Mouse (Mus musculus): ENCODE results near the gene Rnf181. TPM values are rescaled to one million over a fixed set of nuclear protein-coding genes. Genes with fewer than 3 reads are reported as not detected.

Rnf181 gene
- polyA plus RNA-seq, 1 experiment from 2014 or later: 124 TPM

GRCm38 (mm10) chr6:72313124-72313867, 53.5 kb downstream of the Rnf181 start:
- no peak overlapping the region for H3K4me3 ChIP-seq (ENCODE audit: low read depth, low read length)
- WGBS: 87% methylated on average over 11 of the region's 11 CpGs

GRCm38 (mm10) chr6:72312198-72312597, 54.6 kb downstream of the Rnf181 start:
- Histone ChIP-seq H3K4me3 (ENCODE audit: low read depth, low read length) (no peak overlapping the region), H3K36me3 (ENCODE audit: control insufficient read depth, insufficient read depth, low read length) (peaks cover 7% of the 10 kb centered on the region; the same call in 1 of the 2 replicates), H3K4me2 (ENCODE audit: low read length) (no peak overlapping the region), H3K27ac (ENCODE audit: low read length) (no peak overlapping the region), H3K27me3 (ENCODE audit: control insufficient read depth, insufficient read depth, low read depth, low read length) (no peaks in the 10 kb centered on the region), H3K9ac (ENCODE audit: low read depth, low read length) (no peak overlapping the region), H3K9me3 (replicated peaks; ENCODE audit: control insufficient read depth, low read length, poor library complexity, severe bottlenecking) (no peaks in the 10 kb centered on the region), H3K4me1 (ENCODE audit: control insufficient read depth, insufficient read depth, low read length) (no peaks in the 10 kb centered on the region)
- ATAC-seq: no peak
- WGBS: 93% methylated on average over 3 of the region's 3 CpGs

More at GRCm38 (mm10) chr6:72313124-72313867, 53.5 kb downstream of the Rnf181 start:
- ATAC-seq: no peak
- Histone ChIP-seq H3K4me1 (ENCODE audit: control insufficient read depth, insufficient read depth, low read length) (no peaks in the 10 kb centered on the region), H3K4me2 (ENCODE audit: low read length) (no peak overlapping the region), H3K9ac (ENCODE audit: low read depth, low read length) (no peak overlapping the region), H3K27ac (ENCODE audit: low read length) (no peak overlapping the region), H3K9me3 (replicated peaks; ENCODE audit: control insufficient read depth, low read length, poor library complexity, severe bottlenecking) (no peaks in the 10 kb centered on the region), H3K36me3 (ENCODE audit: control insufficient read depth, insufficient read depth, low read length) (peaks cover 14% of the 10 kb centered on the region; the same call in 1 of the 2 replicates), H3K27me3 (ENCODE audit: control insufficient read depth, insufficient read depth, low read depth, low read length) (no peaks in the 10 kb centered on the region)

Other genes starting within 250 kb of the Rnf181 start
- gene Atoh8, start 131.4 kb downstream of the Rnf181 start, polyA plus RNA-seq (2015; fragmentation: Nextera tagmentation; extraction: Ambion mirVana): 1.8 and 2.1 TPM in 2 replicates
- gene Sftpb, start 62.3 kb downstream of the Rnf181 start, polyA plus RNA-seq (2015; fragmentation: Nextera tagmentation; extraction: Ambion mirVana): 0.19 and 0.26 TPM in 2 replicates
- 39.0 and 40.0 TPM in 2 replicates for gene Usp39, start 21.8 kb downstream of the Rnf181 start, polyA plus RNA-seq (2015; fragmentation: Nextera tagmentation; extraction: Ambion mirVana)
- 16.5 TPM in 2 replicates for gene 0610030E20Rik, start 19.6 kb downstream of the Rnf181 start, polyA plus RNA-seq (2015; fragmentation: Nextera tagmentation; extraction: Ambion mirVana)
- gene Tmem150a, start 11.5 kb downstream of the Rnf181 start, polyA plus RNA-seq (2015; fragmentation: Nextera tagmentation; extraction: Ambion mirVana): 15.7 and 17.7 TPM in 2 replicates
- gene Vamp5, start 13.5 kb upstream of the Rnf181 start, polyA plus RNA-seq (2015; fragmentation: Nextera tagmentation; extraction: Ambion mirVana): 12.0 and 16.4 TPM in 2 replicates
- 15.3 and 16.0 TPM in 2 replicates for gene Vamp8, start 23.7 kb upstream of the Rnf181 start, polyA plus RNA-seq (2015; fragmentation: Nextera tagmentation; extraction: Ambion mirVana)
- gene Ggcx, start 47.4 kb upstream of the Rnf181 start, polyA plus RNA-seq (2015; fragmentation: Nextera tagmentation; extraction: Ambion mirVana): 14.3 and 15.2 TPM in 2 replicates
- 348 and 379 TPM in 2 replicates for gene Mat2a, start 72.6 kb upstream of the Rnf181 start, polyA plus RNA-seq (2015; fragmentation: Nextera tagmentation; extraction: Ambion mirVana)
- gene Sh2d6, start 154.8 kb upstream of the Rnf181 start, polyA plus RNA-seq (2015; fragmentation: Nextera tagmentation; extraction: Ambion mirVana): 0.65 and 0.84 TPM in 2 replicates
- 5.9 and 6.8 TPM in 2 replicates for gene Capg, start 177.4 kb upstream of the Rnf181 start, polyA plus RNA-seq (2015; fragmentation: Nextera tagmentation; extraction: Ambion mirVana)
- gene Elmod3, start 231.5 kb upstream of the Rnf181 start, polyA plus RNA-seq (2015; fragmentation: Nextera tagmentation; extraction: Ambion mirVana): 17.3 and 17.8 TPM in 2 replicates
- gene Retsat, start 231.5 kb upstream of the Rnf181 start, polyA plus RNA-seq (2015; fragmentation: Nextera tagmentation; extraction: Ambion mirVana): 5.9 and 6.3 TPM in 2 replicates

Data from midbrain, embryonic 16.5 days (tissue).